Comparison of ENCODE assay signal across 27 mouse cellular contexts in the genomic region with DNA sequence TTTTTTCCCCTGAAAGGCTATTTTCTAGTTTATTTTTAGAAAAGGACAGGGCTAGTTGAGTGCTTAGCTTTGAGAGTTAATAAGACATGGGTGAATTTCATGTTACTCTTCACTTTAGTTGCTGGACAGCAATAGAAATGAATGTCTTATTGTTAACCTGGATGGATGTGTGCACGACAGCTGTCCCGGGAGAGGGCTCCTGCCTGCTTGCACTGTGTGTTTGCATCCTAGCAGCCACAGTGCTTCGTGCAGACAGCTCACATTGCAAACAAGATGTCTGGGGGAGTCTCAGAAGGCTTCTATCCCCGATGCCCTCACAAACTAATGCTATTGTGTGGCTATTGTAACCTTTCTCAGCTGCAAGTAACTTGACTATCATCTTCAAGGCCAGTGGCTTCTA.
DNase-seq lines count a peak whose midpoint lies in the region; ATAC-seq and TF ChIP-seq lines count a peak whose summit lies in the region.
"Had no signal": no experiment of that assay in that cellular context is flagged by ENCODE, and none has a peak within 500 bp of the region (broad histone marks: within the 10 kb centered on the region; RNA-seq: fewer than 3 reads in every experiment).

No protein-coding gene starts in this region.

- H3K4me1 ChIP-seq in hindbrain, embryonic 11.5 days (replicated peaks; ENCODE audit: control insufficient read depth, insufficient read depth, low read length) = 0 out of 2 replicates have a peak, but pooled peaks cover 4% of the 10 kb centered on the region
- H3K4me1 ChIP-seq in hindbrain, postnatal 0 days (ENCODE audit: insufficient read depth, low read length) = no peaks in the 10 kb centered on the region
- peaks cover 27% of the 10 kb centered on the region for H3K4me1 ChIP-seq in midbrain, embryonic 13.5 days (replicated peaks)
- H3K4me1 ChIP-seq in midbrain, postnatal 0 days (ENCODE audit: insufficient read depth, low read length) = no peaks in the 10 kb centered on the region
- peaks cover 25% of the 10 kb centered on the region for H3K4me1 ChIP-seq in embryonic facial prominence, embryonic 12.5 days
- H3K4me1 ChIP-seq in limb, embryonic 12.5 days (replicated peaks) = peaks cover 19% of the 10 kb centered on the region
- H3K4me1 ChIP-seq: liver, embryonic 12.5 days had no signal

- H3K9me3 ChIP-seq in hindbrain, embryonic 11.5 days (ENCODE audit: control insufficient read depth, low read length) = no peaks in the 10 kb centered on the region
- no peaks in the 10 kb centered on the region for H3K9me3 ChIP-seq in hindbrain, postnatal 0 days (ENCODE audit: low read length)
- H3K9me3 ChIP-seq in midbrain, embryonic 13.5 days = no peaks in the 10 kb centered on the region
- H3K9me3 ChIP-seq in midbrain, postnatal 0 days (ENCODE audit: low read length) = no peaks in the 10 kb centered on the region
- H3K9me3 ChIP-seq in embryonic facial prominence, embryonic 12.5 days = no peaks in the 10 kb centered on the region
- H3K9me3 ChIP-seq in limb, embryonic 12.5 days = no peaks in the 10 kb centered on the region
- H3K9me3 ChIP-seq: embryonic facial prominence, embryonic 15.5 days; liver, embryonic 12.5 days; megakaryocyte, embryonic 14.5 days had no signal

- TF ChIP-seq CTCF in hindbrain, postnatal 0 days (IDR thresholded peaks at IDR 0.05; ENCODE audit: low read depth) = no peak
- TF ChIP-seq CTCF in midbrain, postnatal 0 days (IDR thresholded peaks at IDR 0.05) = no peak

- WGBS in hindbrain, embryonic 11.5 days = 27% methylated on average over 4 of the region's 4 CpGs
- 19% methylated on average over 4 of the region's 4 CpGs for WGBS in hindbrain, postnatal 0 days
- WGBS in midbrain, embryonic 13.5 days = 3% methylated on average over 4 of the region's 4 CpGs
- 14% methylated on average over 4 of the region's 4 CpGs for WGBS in midbrain, postnatal 0 days
- 25% methylated on average over 4 of the region's 4 CpGs for WGBS in embryonic facial prominence, embryonic 12.5 days
- 54% methylated on average over 4 of the region's 4 CpGs for WGBS in limb, embryonic 12.5 days

- 0 out of 2 replicates have a peak overlapping the region, but pooled peaks have one; percentile 13 for H3K27ac ChIP-seq in hindbrain, embryonic 11.5 days (ENCODE audit: low read depth, low read length)
- H3K27ac ChIP-seq in hindbrain, postnatal 0 days = no peak overlapping the region
- H3K27ac ChIP-seq in midbrain, embryonic 13.5 days = no peak overlapping the region
- no peak overlapping the region for H3K27ac ChIP-seq in midbrain, postnatal 0 days (ENCODE audit: low read depth, low read length)
- H3K27ac ChIP-seq in embryonic facial prominence, embryonic 12.5 days = peak overlapping the region; percentile 78; the same call in 1 of the 2 replicates
- H3K27ac ChIP-seq in limb, embryonic 12.5 days = peak overlapping the region; percentile 37; the same call in 1 of the 2 replicates
- H3K27ac ChIP-seq: embryonic facial prominence, embryonic 15.5 days; left cerebral cortex, adult 2 months; liver, embryonic 12.5 days had no signal

- no peak for DNase-seq in hindbrain, embryonic 11.5 days (ENCODE audit: low spot score)
- no peak for DNase-seq in hindbrain, postnatal 0 days (ENCODE audit: low spot score)
- DNase-seq in midbrain, postnatal 0 days (ENCODE audit: low spot score) = no peak
- no peak for DNase-seq in embryo, embryonic 11 days
- DNase-seq: adrenal gland, postnatal 14 days; cerebellum, adult 11 months; cerebellum, adult 9-10 months; gastrocnemius, postnatal 14 days; heart, postnatal 36 days; kidney, adult 9 months; kidney, postnatal 25 days; liver, postnatal 0 days; lung, postnatal 4 days; right cerebral cortex, postnatal 4 days; thymus, postnatal 14 days had no signal

- ATAC-seq in hindbrain, embryonic 11.5 days (ENCODE audit: low FRiP score) = no peak
- no peak for ATAC-seq in hindbrain, postnatal 0 days
- no peak for ATAC-seq in midbrain, embryonic 13.5 days
- no peak for ATAC-seq in midbrain, postnatal 0 days (ENCODE audit: low FRiP score)
- ATAC-seq in embryonic facial prominence, embryonic 12.5 days (ENCODE audit: insufficient number of reproducible peaks, insufficient read depth, low FRiP score, low TSS enrichment) = no peak
- ATAC-seq in limb, embryonic 12.5 days (ENCODE audit: insufficient number of reproducible peaks, insufficient read depth, low FRiP score, low TSS enrichment, low read depth) = no peak
- ATAC-seq: CD4-positive, CD25-positive, alpha-beta regulatory T cell, adult 4 months; forebrain, embryonic 14.5 days; intestine, postnatal 0 days; liver, embryonic 12.5 days; liver, postnatal 0 days; lung, postnatal 0 days had no signal

- H3K4me2 ChIP-seq in hindbrain, embryonic 11.5 days (replicated peaks; ENCODE audit: low read depth, low read length) = no peak overlapping the region
- H3K4me2 ChIP-seq in hindbrain, postnatal 0 days (ENCODE audit: low read depth, low read length) = no peak overlapping the region
- no peak overlapping the region for H3K4me2 ChIP-seq in midbrain, embryonic 13.5 days (replicated peaks)
- H3K4me2 ChIP-seq in midbrain, postnatal 0 days (ENCODE audit: low read depth, low read length, poor library complexity, severe bottlenecking) = no peak overlapping the region
- no peak overlapping the region for H3K4me2 ChIP-seq in embryonic facial prominence, embryonic 12.5 days (replicated peaks)
- no peak overlapping the region for H3K4me2 ChIP-seq in limb, embryonic 12.5 days
- H3K4me2 ChIP-seq: embryonic facial prominence, embryonic 15.5 days; heart, embryonic 11.5 days; liver, embryonic 12.5 days had no signal

- no peak overlapping the region for H3K9ac ChIP-seq in hindbrain, embryonic 11.5 days (ENCODE audit: low read depth, low read length)
- no peak overlapping the region for H3K9ac ChIP-seq in hindbrain, postnatal 0 days (replicated peaks; ENCODE audit: low read length)
- 0 out of 2 replicates have a peak overlapping the region, but pooled peaks have one; percentile 7 for H3K9ac ChIP-seq in midbrain, embryonic 13.5 days (replicated peaks)
- H3K9ac ChIP-seq in midbrain, postnatal 0 days (replicated peaks; ENCODE audit: low read length, poor library complexity, severe bottlenecking) = no peak overlapping the region
- H3K9ac ChIP-seq in embryonic facial prominence, embryonic 12.5 days = no peak overlapping the region
- H3K9ac ChIP-seq in limb, embryonic 12.5 days (replicated peaks) = no peak overlapping the region
- H3K9ac ChIP-seq: embryonic facial prominence, embryonic 15.5 days; liver, embryonic 12.5 days; liver, postnatal 0 days had no signal

- H3K36me3 ChIP-seq in hindbrain, embryonic 11.5 days (ENCODE audit: control insufficient read depth, insufficient read depth, low read length) = no peaks in the 10 kb centered on the region
- no peaks in the 10 kb centered on the region for H3K36me3 ChIP-seq in hindbrain, postnatal 0 days (ENCODE audit: insufficient read depth, low read length)
- H3K36me3 ChIP-seq in midbrain, embryonic 13.5 days = no peaks in the 10 kb centered on the region
- no peaks in the 10 kb centered on the region for H3K36me3 ChIP-seq in midbrain, postnatal 0 days (ENCODE audit: insufficient read depth, low read length)
- H3K36me3 ChIP-seq in embryonic facial prominence, embryonic 12.5 days = no peaks in the 10 kb centered on the region
- no peaks in the 10 kb centered on the region for H3K36me3 ChIP-seq in limb, embryonic 12.5 days
- H3K36me3 ChIP-seq: embryonic facial prominence, embryonic 15.5 days; liver, embryonic 12.5 days had no signal

- no peak overlapping the region for H3K4me3 ChIP-seq in hindbrain, embryonic 11.5 days (ENCODE audit: low read depth, low read length)
- H3K4me3 ChIP-seq in hindbrain, postnatal 0 days (ENCODE audit: low read length) = no peak overlapping the region
- H3K4me3 ChIP-seq in midbrain, embryonic 13.5 days (replicated peaks) = no peak overlapping the region
- H3K4me3 ChIP-seq in midbrain, postnatal 0 days (ENCODE audit: low read depth, low read length) = no peak overlapping the region
- H3K4me3 ChIP-seq in embryonic facial prominence, embryonic 12.5 days = no peak overlapping the region
- no peak overlapping the region for H3K4me3 ChIP-seq in limb, embryonic 12.5 days (replicated peaks)
- H3K4me3 ChIP-seq: embryonic facial prominence, embryonic 15.5 days; left cerebral cortex, adult 2 months; liver, embryonic 12.5 days; megakaryocyte, embryonic 14.5 days had no signal

- H3K27me3 ChIP-seq in hindbrain, embryonic 11.5 days (ENCODE audit: control insufficient read depth, insufficient read depth, low read length) = no peaks in the 10 kb centered on the region
- no peaks in the 10 kb centered on the region for H3K27me3 ChIP-seq in hindbrain, postnatal 0 days (ENCODE audit: insufficient read depth, low read length)
- no peaks in the 10 kb centered on the region for H3K27me3 ChIP-seq in midbrain, embryonic 13.5 days
- no peaks in the 10 kb centered on the region for H3K27me3 ChIP-seq in midbrain, postnatal 0 days (ENCODE audit: insufficient read depth, low read length)
- no peaks in the 10 kb centered on the region for H3K27me3 ChIP-seq in embryonic facial prominence, embryonic 12.5 days
- no peaks in the 10 kb centered on the region for H3K27me3 ChIP-seq in limb, embryonic 12.5 days
- H3K27me3 ChIP-seq: embryonic facial prominence, embryonic 15.5 days; liver, embryonic 12.5 days; megakaryocyte, embryonic 14.5 days had no signal

Comparison
In these comparisons a context has a peak if more than half of its experiments do, and no peak if none do; other contexts are left out.
1. H3K27ac ChIP-seq: peak in hindbrain, embryonic 11.5 days (single experiment), embryonic facial prominence, embryonic 12.5 days (single experiment) and limb, embryonic 12.5 days (single experiment); none in hindbrain, postnatal 0 days (single experiment), midbrain, embryonic 13.5 days (single experiment) and midbrain, postnatal 0 days (single experiment).